Mouse (Mus musculus) E14TG2a.4 (cell line): ENCODE data around the gene Thbs3.

Experiments used
- CTCF ChIP-seq: conservative IDR thresholded peaks from 2 replicates; pipeline ENCODE4 v1.5.1; 2014; ENCODE audit warnings: low read length
- NANOG ChIP-seq: IDR thresholded peaks from 2 replicates; pipeline ENCODE4 v1.6.1; 2014; ENCODE audit warnings: borderline replicate concordance, low read length, mixed read lengths
- POU5F1 ChIP-seq: IDR thresholded peaks from 2 replicates; pipeline ENCODE4 v1.6.1; 2014; ENCODE audit warnings: low read length, borderline replicate concordance

- TF ChIP-seq CTCF, result peak; percentile 21
- TF ChIP-seq POU5F1, result no peak
- no peak for TF ChIP-seq NANOG
These were observed 21.1 kb upstream of the Thbs3 start for GRCm38 (mm10) chr3:89193853-89194252.
